24 mouse cellular contexts compared by ENCODE assay signal in the genomic region with DNA sequence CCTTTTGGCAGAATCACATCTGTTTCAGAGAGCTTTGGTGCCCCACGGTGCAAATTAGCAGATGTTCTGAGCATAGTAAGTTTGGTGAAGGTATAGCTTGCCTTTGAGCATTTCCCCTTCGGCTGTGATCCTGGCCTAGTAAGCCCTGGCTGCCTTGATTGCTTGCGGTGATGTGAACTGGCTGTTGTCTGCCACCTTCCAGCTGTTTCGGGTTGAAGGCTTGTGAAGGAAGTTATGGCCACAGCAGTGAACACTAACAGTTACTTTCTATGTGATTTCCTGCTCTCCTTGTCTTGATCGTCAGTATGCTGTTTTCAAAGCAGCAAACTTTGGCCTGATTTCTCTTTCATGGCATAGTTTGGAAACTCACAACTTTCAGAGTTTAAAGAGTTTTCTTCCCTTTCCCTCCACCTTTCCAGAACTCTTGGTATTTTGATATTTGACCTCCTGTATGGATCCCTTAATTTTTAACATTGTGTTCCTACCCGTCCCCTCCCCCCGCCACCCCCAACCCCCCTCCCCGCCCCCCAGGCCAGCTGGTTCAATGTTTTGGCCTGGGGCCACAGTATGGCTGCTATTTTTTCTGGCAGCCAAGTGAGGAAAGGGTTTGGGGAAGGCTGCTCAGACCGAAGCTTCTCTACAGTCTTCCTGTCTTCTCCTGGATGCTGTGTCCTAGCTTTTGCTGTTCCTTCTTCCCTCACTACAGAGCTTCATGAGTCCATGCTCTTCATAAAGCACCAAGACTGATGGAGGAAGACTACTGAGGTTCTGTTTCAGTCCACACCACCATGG. TPM values are rescaled to one million over a fixed set of nuclear protein-coding genes. Genes with fewer than 3 reads are reported as not detected.
DNase-seq lines count a peak whose midpoint lies in the region; ATAC-seq and TF ChIP-seq lines count a peak whose summit lies in the region.
"Had no signal": no experiment of that assay in that cellular context is flagged by ENCODE, and none has a peak within 500 bp of the region (broad histone marks: within the 10 kb centered on the region; RNA-seq: fewer than 3 reads in every experiment).

No protein-coding gene starts in this region.

- H3K4me1 ChIP-seq in kidney, embryonic 14.5 days (ENCODE audit: control insufficient read depth, insufficient read depth, low read length): no peaks in the 10 kb centered on the region
- no peaks in the 10 kb centered on the region for H3K4me1 ChIP-seq in lung, embryonic 16.5 days (replicated peaks; ENCODE audit: control insufficient read depth, insufficient read depth, low read length)
- H3K4me1 ChIP-seq in lung, adult 2 months (ENCODE audit: control insufficient read depth, insufficient read depth, low read length): no peaks in the 10 kb centered on the region
- H3K4me1 ChIP-seq: forebrain, embryonic 13.5 days; limb, embryonic 12.5 days; liver, embryonic 15.5 days; midbrain, embryonic 10.5 days; neural tube, embryonic 12.5 days had no signal

- H3K27ac ChIP-seq in kidney, embryonic 14.5 days (ENCODE audit: low read depth, low read length): peak overlapping the region; percentile 37
- H3K27ac ChIP-seq in lung, embryonic 16.5 days (ENCODE audit: low read length): no peak overlapping the region
- H3K27ac ChIP-seq: forebrain, embryonic 13.5 days; limb, embryonic 12.5 days; liver, embryonic 15.5 days; midbrain, embryonic 10.5 days; neural tube, embryonic 12.5 days had no signal

- no peaks in the 10 kb centered on the region for H3K36me3 ChIP-seq in kidney, embryonic 14.5 days (ENCODE audit: control insufficient read depth, insufficient read depth, low read length)
- H3K36me3 ChIP-seq in lung, embryonic 16.5 days (ENCODE audit: control insufficient read depth, insufficient read depth, low read length): no peaks in the 10 kb centered on the region
- H3K36me3 ChIP-seq: limb, embryonic 12.5 days; liver, embryonic 15.5 days; midbrain, embryonic 10.5 days; neural tube, embryonic 12.5 days had no signal

- ATAC-seq in kidney, embryonic 14.5 days (ENCODE audit: low FRiP score, low TSS enrichment): no peak
- ATAC-seq in lung, embryonic 16.5 days (ENCODE audit: low read depth): peak; percentile 71
- ATAC-seq: CD4-positive, CD25-positive, alpha-beta regulatory T cell, adult 4 months; forebrain, embryonic 13.5 days; hindbrain, embryonic 16.5 days; midbrain, embryonic 16.5 days had no signal

- H3K4me2 ChIP-seq in kidney, embryonic 14.5 days (replicated peaks; ENCODE audit: low read depth, low read length): no peak overlapping the region
- H3K4me2 ChIP-seq in lung, embryonic 16.5 days (ENCODE audit: low read depth, low read length): no peak overlapping the region
- H3K4me2 ChIP-seq: forebrain, embryonic 13.5 days; limb, embryonic 12.5 days; liver, embryonic 15.5 days; neural tube, embryonic 12.5 days had no signal

- no peaks in the 10 kb centered on the region for H3K27me3 ChIP-seq in kidney, embryonic 14.5 days (ENCODE audit: control insufficient read depth, insufficient read depth, low read length)
- H3K27me3 ChIP-seq in lung, embryonic 16.5 days (ENCODE audit: control insufficient read depth, insufficient read depth, low read depth, low read length): no peaks in the 10 kb centered on the region
- H3K27me3 ChIP-seq: forebrain, embryonic 13.5 days; limb, embryonic 12.5 days; liver, embryonic 15.5 days; neural tube, embryonic 12.5 days had no signal

- H3K4me3 ChIP-seq in kidney, embryonic 14.5 days (ENCODE audit: low read length): no peak overlapping the region
- H3K4me3 ChIP-seq in lung, embryonic 16.5 days (ENCODE audit: low read length): no peak overlapping the region
- no peak overlapping the region for H3K4me3 ChIP-seq in lung, adult 2 months (replicated peaks; ENCODE audit: extremely low read depth, low read depth, low read length)
- H3K4me3 ChIP-seq: forebrain, embryonic 13.5 days; limb, embryonic 12.5 days; liver, embryonic 15.5 days; midbrain, embryonic 10.5 days; myocyte; neural tube, embryonic 12.5 days had no signal

- no peak for TF ChIP-seq POLR2A in lung, adult 2 months (IDR thresholded peaks at IDR 0.05; ENCODE audit: borderline replicate concordance, extremely low read depth, low read depth, low read length)

- TF ChIP-seq CTCF in lung, adult 2 months (IDR thresholded peaks at IDR 0.05; ENCODE audit: insufficient read depth, low read length): no peak

- no peak for DNase-seq in kidney, postnatal 25 days
- peak; percentile 7 for DNase-seq in kidney, postnatal 14 days
- DNase-seq in kidney, adult 9 months: no peak
- no peak for DNase-seq in lung, adult 2 months
- no peak for DNase-seq in adrenal gland, postnatal 10 days
- DNase-seq: adrenal gland, postnatal 25 days; cerebellum, adult 18-20 months; cerebellum, postnatal 36 days; gastrocnemius, postnatal 10 days; layer of hippocampus, adult 9-11 months; right cerebral cortex, adult 18-20 months; spleen, adult 18-20 months; thymus, postnatal 14 days had no signal

- no peaks in the 10 kb centered on the region for H3K9me3 ChIP-seq in kidney, embryonic 14.5 days (ENCODE audit: control insufficient read depth, low read length)
- no peaks in the 10 kb centered on the region for H3K9me3 ChIP-seq in lung, embryonic 16.5 days (ENCODE audit: control insufficient read depth, low read length)
- H3K9me3 ChIP-seq: forebrain, embryonic 13.5 days; limb, embryonic 12.5 days; liver, embryonic 15.5 days; midbrain, embryonic 10.5 days; neural tube, embryonic 12.5 days had no signal

- no peak overlapping the region for H3K9ac ChIP-seq in kidney, embryonic 14.5 days (ENCODE audit: low read depth, low read length)
- no peak overlapping the region for H3K9ac ChIP-seq in lung, embryonic 16.5 days (ENCODE audit: low read length)
- H3K9ac ChIP-seq: forebrain, embryonic 13.5 days; limb, embryonic 12.5 days; liver, embryonic 15.5 days; neural tube, embryonic 12.5 days had no signal

- 63% methylated on average over 9 of the region's 9 CpGs for WGBS in kidney, embryonic 14.5 days
- 48% methylated on average over 9 of the region's 9 CpGs for WGBS in lung, embryonic 16.5 days
- WGBS in lung, adult 2 months: 70% methylated on average over 9 of the region's 9 CpGs

RNA-seq across cellular contexts. Expression of a gene that starts 53.7 kb away (rescaled TPM):
- 275 and 385 TPM in 2 replicates for polyA plus RNA-seq in kidney, embryonic 14.5 days (2014; fragmentation: Nextera tagmentation; extraction: Ambion mirVana)
- polyA plus RNA-seq in lung, embryonic 16.5 days (2015; fragmentation: Nextera tagmentation; extraction: Ambion mirVana): 219 and 231 TPM in 2 replicates
- 2.9 and 8.8 TPM in 2 replicates for polyA plus RNA-seq in lung, adult 2 months (2012; rRNA removed)
- total RNA-seq in adrenal gland, postnatal 10 days (2021): 100 to 1,000 TPM; 120 to 138 TPM

Comparison
In these comparisons a context has a peak if more than half of its experiments do, and no peak if none do; other contexts are left out.
1. RNA of a gene that starts 53.7 kb away (polyA plus RNA-seq): 275 to 385 TPM in kidney, embryonic 14.5 days and 219 to 231 TPM in lung, embryonic 16.5 days; 2.9 to 8.8 TPM in lung, adult 2 months; every median in the first group is over 10 times any median in the second.